In the genomic region with DNA sequence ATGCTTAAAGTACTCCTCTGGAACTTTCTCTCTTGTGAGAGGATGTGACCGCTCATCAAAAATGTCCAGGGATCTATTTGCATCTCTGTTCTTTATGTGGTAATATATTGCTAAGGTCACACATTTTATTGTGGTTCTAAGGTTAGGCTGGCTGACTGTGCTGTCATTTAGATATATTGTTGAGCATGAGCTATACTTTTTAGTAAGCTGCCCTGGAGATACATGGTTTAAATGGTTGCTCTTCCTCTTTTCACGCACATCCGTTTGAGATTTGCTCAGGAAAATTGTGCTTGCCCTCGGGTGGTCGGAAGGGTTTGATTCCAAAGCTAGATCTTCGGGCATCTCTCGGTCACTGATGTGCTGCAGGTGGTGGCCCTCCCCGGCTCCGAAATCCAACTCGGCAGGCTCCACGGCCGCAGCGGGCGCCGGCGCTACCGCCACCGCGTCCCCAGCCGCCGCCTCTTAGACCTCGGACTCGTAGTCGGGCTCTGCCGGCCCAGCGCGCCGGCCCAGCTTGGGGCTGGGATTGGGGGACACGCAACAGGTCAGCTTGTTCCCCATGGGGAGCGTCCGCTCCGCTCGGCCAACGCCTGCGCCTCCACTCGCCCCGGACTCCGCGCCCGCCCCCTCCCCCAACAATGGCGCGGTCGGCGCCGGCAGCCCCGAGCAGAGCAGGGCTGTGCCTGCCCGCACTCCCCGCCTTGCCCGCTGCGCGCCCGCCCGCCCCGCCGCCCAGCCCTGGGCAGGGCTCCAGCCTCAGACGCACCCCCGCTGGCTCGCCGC, we compare ENCODE assay signal across 8 mouse cellular contexts. TPM values are rescaled to one million over a fixed set of nuclear protein-coding genes. Genes with fewer than 3 reads are reported as not detected.
DNase-seq lines count a peak whose midpoint lies in the region; ATAC-seq and TF ChIP-seq lines count a peak whose summit lies in the region.

No protein-coding gene starts in this region.

- no peaks in the 10 kb centered on the region for H3K9me3 ChIP-seq in lung, embryonic 14.5 days (ENCODE audit: low read depth, low read length)
- no peaks in the 10 kb centered on the region for H3K9me3 ChIP-seq in forebrain, embryonic 10.5 days
- H3K9me3 ChIP-seq in hindbrain, postnatal 0 days (ENCODE audit: low read length): no peaks in the 10 kb centered on the region

- WGBS in lung, embryonic 14.5 days: 2% methylated on average over 51 of the region's 59 CpGs
- WGBS in forebrain, embryonic 10.5 days: 2% methylated on average over 53 of the region's 59 CpGs
- 4% methylated on average over 48 of the region's 59 CpGs for WGBS in hindbrain, postnatal 0 days

- H3K4me3 ChIP-seq in lung, embryonic 14.5 days (ENCODE audit: low read depth, low read length): peak overlapping the region; percentile 46
- peak overlapping the region; percentile 61 for H3K4me3 ChIP-seq in forebrain, embryonic 10.5 days
- H3K4me3 ChIP-seq in hindbrain, postnatal 0 days (ENCODE audit: low read length): peak overlapping the region; percentile 49

- TF ChIP-seq CTCF in lung, embryonic 14.5 days (IDR thresholded peaks at IDR 0.05; ENCODE audit: low read depth): no peak
- no peak for TF ChIP-seq CTCF in hindbrain, postnatal 0 days (IDR thresholded peaks at IDR 0.05; ENCODE audit: low read depth)

- peak overlapping the region; percentile 50 for H3K9ac ChIP-seq in lung, embryonic 14.5 days
- H3K9ac ChIP-seq in hindbrain, postnatal 0 days (replicated peaks; ENCODE audit: low read length): peak overlapping the region; percentile 35; the same call in 1 of the 2 replicates

- H3K27ac ChIP-seq in lung, embryonic 14.5 days (ENCODE audit: low read depth): no peak overlapping the region
- H3K27ac ChIP-seq in forebrain, embryonic 10.5 days: peak overlapping the region; percentile 83
- no peak overlapping the region for H3K27ac ChIP-seq in hindbrain, postnatal 0 days

- peak overlapping the region; percentile 64 for H3K4me2 ChIP-seq in lung, embryonic 14.5 days
- H3K4me2 ChIP-seq in hindbrain, postnatal 0 days (ENCODE audit: low read depth, low read length): peak overlapping the region; percentile 56

- no peaks in the 10 kb centered on the region for H3K4me1 ChIP-seq in lung, embryonic 14.5 days (ENCODE audit: insufficient read depth)
- H3K4me1 ChIP-seq in forebrain, embryonic 10.5 days: no peaks in the 10 kb centered on the region
- no peaks in the 10 kb centered on the region for H3K4me1 ChIP-seq in hindbrain, postnatal 0 days (ENCODE audit: insufficient read depth, low read length)

- H3K27me3 ChIP-seq in lung, embryonic 14.5 days (ENCODE audit: insufficient read depth, low read length): no peaks in the 10 kb centered on the region
- peaks cover 10% of the 10 kb centered on the region for H3K27me3 ChIP-seq in forebrain, embryonic 10.5 days (ENCODE audit: poor library complexity, severe bottlenecking)
- no peaks in the 10 kb centered on the region for H3K27me3 ChIP-seq in hindbrain, postnatal 0 days (ENCODE audit: insufficient read depth, low read length)

- DNase-seq in lung, embryonic 14.5 days: peak; percentile 37
- no peak for DNase-seq in lung, postnatal 25 days (ENCODE audit: low spot score)
- DNase-seq in forebrain, embryonic 10.5 days (ENCODE audit: extremely low spot score, low spot score): peak; percentile 46
- DNase-seq in hindbrain, postnatal 0 days (ENCODE audit: low spot score): peak; percentile 16
- DNase-seq in yolk sac, embryonic 10.5 days (ENCODE audit: low spot score): peak; percentile 26
- DNase-seq in left cerebral cortex, adult 8-10 months (ENCODE audit: low spot score in 2 of 2): no peak

- H3K36me3 ChIP-seq in lung, embryonic 14.5 days (ENCODE audit: insufficient read depth): no peaks in the 10 kb centered on the region
- H3K36me3 ChIP-seq in forebrain, embryonic 10.5 days (replicated peaks): no peaks in the 10 kb centered on the region
- H3K36me3 ChIP-seq in hindbrain, postnatal 0 days (ENCODE audit: insufficient read depth, low read length): no peaks in the 10 kb centered on the region

- peak; percentile 98 for ATAC-seq in lung, embryonic 14.5 days (ENCODE audit: insufficient read depth)
- ATAC-seq in hindbrain, postnatal 0 days: peak; percentile 89
- peak; percentile 38; the same call in 1 of the 2 replicates for ATAC-seq in megakaryocyte, adult 5-6 weeks (ENCODE audit: poor library complexity, severe bottlenecking)
- no peak for ATAC-seq in cerebellum, adult (ENCODE audit: insufficient number of reproducible peaks, low FRiP score, low TSS enrichment)

RNA-seq across cellular contexts. Expression of gene Trim30d, which starts 5.9 kb away (rescaled TPM):
- 0.29 and 0.46 TPM in 2 replicates for polyA plus RNA-seq in lung, embryonic 14.5 days (2014; fragmentation: Nextera tagmentation; extraction: Ambion mirVana)
- 0.11 TPM in 1 of 2 replicates, not detected in the other for polyA plus RNA-seq in forebrain, embryonic 10.5 days (2016; fragmentation: Nextera tagmentation; extraction: Ambion mirVana)
- total RNA-seq in hindbrain, postnatal 0 days (2014; rRNA removed): 1.7 and 2.0 TPM in 2 replicates
- 1.4 and 1.5 TPM in 2 replicates for polyA plus RNA-seq in hindbrain, postnatal 0 days (2015; fragmentation: Nextera tagmentation; extraction: Ambion mirVana)
- 43.3 and 43.8 TPM in 2 replicates for total RNA-seq in megakaryocyte, adult 5-6 weeks (2015)
- total RNA-seq in megakaryocyte, adult 5-6 weeks (2017): 39.9 and 41.0 TPM in 2 replicates
- 1 to 10 TPM in 2 of 4 experiments, under 1 TPM in 2; 0.15 to 2.5 (median 0.92) TPM for total RNA-seq in left cerebral cortex, adult 8-10 months (2022)

RNA-seq across cellular contexts. Expression of gene Trim30a, which starts 36.8 kb away (rescaled TPM):
- 0.71 and 1.2 TPM in 2 replicates for polyA plus RNA-seq in lung, embryonic 14.5 days (2014; fragmentation: Nextera tagmentation; extraction: Ambion mirVana)
- 0.26 and 0.37 TPM in 2 replicates for polyA plus RNA-seq in forebrain, embryonic 10.5 days (2016; fragmentation: Nextera tagmentation; extraction: Ambion mirVana)
- total RNA-seq in hindbrain, postnatal 0 days (2014; rRNA removed): 1.3 and 2.2 TPM in 2 replicates
- polyA plus RNA-seq in hindbrain, postnatal 0 days (2015; fragmentation: Nextera tagmentation; extraction: Ambion mirVana): 0.89 and 0.97 TPM in 2 replicates
- 113 and 121 TPM in 2 replicates for total RNA-seq in megakaryocyte, adult 5-6 weeks (2015)
- 82.3 and 86.1 TPM in 2 replicates for total RNA-seq in megakaryocyte, adult 5-6 weeks (2017)
- 1 to 10 TPM in 3 of 4 experiments, under 1 TPM in 1; 0.76 to 3.3 (median 2.4) TPM for total RNA-seq in left cerebral cortex, adult 8-10 months (2022)

RNA-seq across cellular contexts. Expression of gene Olfr651, which starts 48.2 kb away (rescaled TPM):
- not detected in 2 replicates for polyA plus RNA-seq in lung, embryonic 14.5 days (2014; fragmentation: Nextera tagmentation; extraction: Ambion mirVana)
- polyA plus RNA-seq in forebrain, embryonic 10.5 days (2016; fragmentation: Nextera tagmentation; extraction: Ambion mirVana): not detected in 2 replicates
- not detected in 2 replicates for total RNA-seq in hindbrain, postnatal 0 days (2014; rRNA removed)
- polyA plus RNA-seq in hindbrain, postnatal 0 days (2015; fragmentation: Nextera tagmentation; extraction: Ambion mirVana): not detected in 2 replicates
- not detected in 2 replicates for total RNA-seq in megakaryocyte, adult 5-6 weeks (2015)
- not detected in 2 replicates for total RNA-seq in megakaryocyte, adult 5-6 weeks (2017)
- not detected for total RNA-seq in left cerebral cortex, adult 8-10 months (2022)

RNA-seq across cellular contexts. Expression of gene Olfr652, which starts 58.9 kb away (rescaled TPM):
- polyA plus RNA-seq in lung, embryonic 14.5 days (2014; fragmentation: Nextera tagmentation; extraction: Ambion mirVana): not detected in 2 replicates
- polyA plus RNA-seq in forebrain, embryonic 10.5 days (2016; fragmentation: Nextera tagmentation; extraction: Ambion mirVana): not detected in 2 replicates
- not detected in 2 replicates for total RNA-seq in hindbrain, postnatal 0 days (2014; rRNA removed)
- 0.05 and 0.09 TPM in 2 replicates for polyA plus RNA-seq in hindbrain, postnatal 0 days (2015; fragmentation: Nextera tagmentation; extraction: Ambion mirVana)
- not detected in 2 replicates for total RNA-seq in megakaryocyte, adult 5-6 weeks (2015)
- not detected in 2 replicates for total RNA-seq in megakaryocyte, adult 5-6 weeks (2017)
- total RNA-seq in left cerebral cortex, adult 8-10 months (2022): not detected

Comparison
In these comparisons a context has a peak if more than half of its experiments do, and no peak if none do; other contexts are left out.
1. DNase-seq: peak in lung, embryonic 14.5 days (single experiment), forebrain, embryonic 10.5 days (single experiment), hindbrain, postnatal 0 days (single experiment) and yolk sac, embryonic 10.5 days (single experiment); none in lung, postnatal 25 days (single experiment) and left cerebral cortex, adult 8-10 months (0 of 2).
2. RNA of gene Trim30d, which starts 5.9 kb away (total RNA-seq): 39.9 to 43.8 TPM in megakaryocyte, adult 5-6 weeks; 1.7 to 2.0 TPM in hindbrain, postnatal 0 days and 0.15 to 2.5 TPM in left cerebral cortex, adult 8-10 months; every median in the first group is over 10 times any median in the second.
3. RNA of gene Trim30a, which starts 36.8 kb away (total RNA-seq): 82.3 to 121 TPM in megakaryocyte, adult 5-6 weeks; 0.76 to 3.3 TPM in left cerebral cortex, adult 8-10 months and 1.3 to 2.2 TPM in hindbrain, postnatal 0 days; every median in the first group is over 10 times any median in the second.
4. Peak in every context shown above with its lines, with median percentiles within 50 percentile points of each other: H3K4me3 ChIP-seq.